Mouse (Mus musculus) CD8-positive naive resting alpha-beta T cell, adult 2 months (primary cell): ENCODE results near the gene Hist1h3e.

Experiments
- DNase-seq, 2 experiments: peaks; one replicate each; pipeline ENCODE4 v3.0.0; 2022; ENCODE audit warnings: low read depth in 2 of 2, low spot score in 2 of 2

Hist1h3e gene

DNA sequence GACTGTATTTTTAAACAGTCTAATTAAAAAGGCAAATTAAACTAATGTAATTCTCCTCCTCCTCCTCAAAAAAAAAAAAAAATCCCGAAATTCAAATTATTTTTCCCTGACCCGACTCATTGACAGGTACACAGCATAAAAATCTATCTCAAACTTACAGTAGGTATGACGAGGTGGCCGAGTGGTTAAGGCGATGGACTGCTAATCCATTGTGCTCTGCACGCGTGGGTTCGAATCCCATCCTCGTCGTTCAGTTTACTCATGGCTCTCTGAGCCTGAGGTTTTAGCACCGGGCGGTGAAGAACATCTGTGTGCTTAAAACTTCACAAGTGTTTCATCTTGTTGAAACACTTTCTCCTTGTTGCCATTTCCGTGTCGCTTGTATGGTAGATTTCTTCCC lies 40.5 kb downstream of the Hist1h3e start:
- peak; percentile 74 to 76 for DNase-seq

GRCm38 (mm10) chr13:23519416-23519815 lies 42.8 kb downstream of the Hist1h3e start:
- DNase-seq: peak; percentile 79 to 80

- DNase-seq: peak; percentile 87
Measured at GRCm38 (mm10) chr13:23518885-23519284, 43.3 kb downstream of the Hist1h3e start.

DNA sequence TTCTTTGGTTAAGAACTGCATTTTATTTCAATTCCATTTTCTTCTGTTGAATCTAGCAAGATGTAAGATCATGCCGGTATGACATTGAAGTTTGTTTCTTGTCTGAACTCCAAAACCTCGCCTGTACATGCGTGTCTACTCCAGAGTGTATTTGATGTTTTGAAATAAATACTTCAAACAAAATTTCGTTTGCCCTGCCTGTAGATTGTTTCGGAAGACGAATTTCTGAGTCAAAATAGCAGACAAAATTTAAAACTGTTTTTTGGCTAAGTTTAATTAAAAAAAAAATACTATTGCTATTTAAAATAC lies 43.9 kb downstream of the Hist1h3e start:
- no peak for DNase-seq

DNA sequence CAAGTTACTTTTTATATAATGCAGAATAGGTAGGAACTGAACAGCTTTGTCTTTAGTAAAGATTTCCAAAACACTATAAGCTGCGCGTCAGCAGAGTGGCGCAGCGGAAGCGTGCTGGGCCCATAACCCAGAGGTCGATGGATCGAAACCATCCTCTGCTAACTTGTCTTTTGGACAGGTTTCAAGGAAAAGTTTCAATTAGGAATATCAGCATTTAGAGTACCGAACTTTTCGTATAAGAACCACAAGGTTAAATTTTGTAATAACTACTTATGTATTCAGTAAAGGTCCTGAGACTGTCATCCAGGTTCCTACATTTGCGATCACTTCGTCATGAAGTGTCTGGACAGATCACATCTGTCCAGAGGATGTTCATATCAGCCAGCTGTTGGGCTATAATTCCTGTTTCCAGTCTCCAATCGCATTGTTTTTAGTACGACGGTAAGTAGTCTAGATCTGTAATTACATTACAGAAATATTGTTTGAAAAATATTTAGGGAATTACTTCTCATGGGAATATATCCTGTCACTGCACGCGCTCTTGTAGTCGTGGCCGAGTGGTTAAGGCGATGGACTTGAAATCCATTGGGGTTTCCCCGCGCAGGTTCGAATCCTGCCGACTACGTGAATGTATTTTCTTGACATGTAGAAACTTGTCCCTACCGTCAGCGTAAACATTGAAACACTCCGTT lies 44.4 kb downstream of the Hist1h3e start:
- peak; percentile 86 to 89 for DNase-seq

- DNase-seq: peak; percentile 72 to 75
Measured at GRCm38 (mm10) chr13:23516822-23517602, 45.2 kb downstream of the Hist1h3e start.

GRCm38 (mm10) chr13:23515826-23516620 lies 46.1 kb downstream of the Hist1h3e start:
- DNase-seq: no peak

- DNase-seq: no peak
Measured at GRCm38 (mm10) chr13:23515281-23515680, 46.9 kb downstream of the Hist1h3e start.

GRCm38 (mm10) chr13:23513517-23513916 lies 48.7 kb downstream of the Hist1h3e start:
- DNase-seq: no peak
